Mouse (Mus musculus) heart, postnatal 0 days (tissue): ENCODE results near the gene Sept6. TPM values are rescaled to one million over a fixed set of nuclear protein-coding genes. Genes with fewer than 3 reads are reported as not detected.

ENCODE experiments used
- ATAC-seq: fragments of 200-750 bp; cut with Nextera tagmentation; 2 replicates; pipeline ENCODE4 v1.8.0; 2017; ENCODE audit warnings: low read depth, moderate number of reproducible peaks, moderate library complexity; ENCODE audit not compliant: insufficient read depth
- DNase-seq: peaks from one replicate; pipeline ENCODE4 v3.0.0-alpha.2; 2016; ENCODE audit warnings: low spot score
- H3K27ac ChIP-seq: fragments of 300-500 bp; sonication (generic); 2 replicates; pipeline ENCODE4 v1.5.1; 2014; ENCODE audit warnings: low read depth, mild to moderate bottlenecking
- H3K27me3 ChIP-seq: fragments of 300-500 bp; sonication (generic); 2 replicates; pipeline ENCODE4 v1.6.1; 2014; ENCODE audit warnings: low read length, mixed read lengths; ENCODE audit not compliant: control insufficient read depth, insufficient read depth
- H3K36me3 ChIP-seq: fragments of 300-500 bp; sonication (generic); replicated peaks from 2 replicates; pipeline ENCODE4 v1.6.1; 2014; ENCODE audit warnings: low read length, mixed read lengths; ENCODE audit not compliant: control insufficient read depth, insufficient read depth
- H3K4me1 ChIP-seq: fragments of 300-500 bp; sonication (generic); 2 replicates; pipeline ENCODE4 v1.6.1; 2014; ENCODE audit warnings: antibody characterized with exemption; ENCODE audit not compliant: control insufficient read depth, insufficient read depth
- H3K4me2 ChIP-seq: fragments of 300-500 bp; sonication (generic); 2 replicates; pipeline ENCODE4 v1.6.1; 2014; ENCODE audit warnings: low read depth, mild to moderate bottlenecking, low read length, moderate library complexity
- H3K4me3 ChIP-seq: fragments of 300-500 bp; sonication (generic); 2 replicates; pipeline ENCODE4 v1.5.1; 2014; ENCODE audit warnings: low read depth, low read length
- H3K9ac ChIP-seq: fragments of 300-500 bp; sonication (generic); replicated peaks from 2 replicates; pipeline ENCODE4 v1.6.1; 2014; ENCODE audit warnings: low read depth, low read length, mixed read lengths
- H3K9me3 ChIP-seq: fragments of 300-500 bp; sonication (generic); replicated peaks from 2 replicates; pipeline ENCODE4 v1.6.1; 2016; ENCODE audit warnings: low read length; ENCODE audit not compliant: control insufficient read depth
- CTCF ChIP-seq: IDR thresholded peaks from 2 replicates; pipeline ENCODE4 v1.5.1; 2016; ENCODE audit warnings: antibody characterized with exemption, control low read depth, low read depth
- EP300 ChIP-seq: IDR thresholded peaks from 2 replicates; pipeline ENCODE4 v1.6.1; 2016; ENCODE audit warnings: antibody characterized with exemption, low read depth
- WGBS: fragments of 180-500 bp; shearing (Covaris S2); extraction: QIAGEN DNeasy Blood & Tissue Kit; methylation state at CpG from one replicate; pipeline ENCODE4 v1.1.7; 2014; 5-methylcytosine and 5-hydroxymethylcytosine counted together
- polyA plus RNA-seq: library from polyadenylated mRNA; unstranded; fragments of >200 nt; fragmentation: Nextera tagmentation; extraction: Ambion mirVana; gene quantifications from 2 replicates; pipeline ENCODE4 v1.2.1, GENCODE M21; 2015
- total RNA-seq: library from RNA; depleted of rRNA; stranded (reverse); fragments of >200 nt; gene quantifications from 2 replicates; pipeline ENCODE4 v1.2.3, GENCODE M21; 2014; ENCODE audit warnings: low replicate concordance; rRNA removed

The Sept6 gene
- total and polyA plus RNA-seq, 2 experiments from 2014 or later, result 22.3 to 73.5 TPM

DNA sequence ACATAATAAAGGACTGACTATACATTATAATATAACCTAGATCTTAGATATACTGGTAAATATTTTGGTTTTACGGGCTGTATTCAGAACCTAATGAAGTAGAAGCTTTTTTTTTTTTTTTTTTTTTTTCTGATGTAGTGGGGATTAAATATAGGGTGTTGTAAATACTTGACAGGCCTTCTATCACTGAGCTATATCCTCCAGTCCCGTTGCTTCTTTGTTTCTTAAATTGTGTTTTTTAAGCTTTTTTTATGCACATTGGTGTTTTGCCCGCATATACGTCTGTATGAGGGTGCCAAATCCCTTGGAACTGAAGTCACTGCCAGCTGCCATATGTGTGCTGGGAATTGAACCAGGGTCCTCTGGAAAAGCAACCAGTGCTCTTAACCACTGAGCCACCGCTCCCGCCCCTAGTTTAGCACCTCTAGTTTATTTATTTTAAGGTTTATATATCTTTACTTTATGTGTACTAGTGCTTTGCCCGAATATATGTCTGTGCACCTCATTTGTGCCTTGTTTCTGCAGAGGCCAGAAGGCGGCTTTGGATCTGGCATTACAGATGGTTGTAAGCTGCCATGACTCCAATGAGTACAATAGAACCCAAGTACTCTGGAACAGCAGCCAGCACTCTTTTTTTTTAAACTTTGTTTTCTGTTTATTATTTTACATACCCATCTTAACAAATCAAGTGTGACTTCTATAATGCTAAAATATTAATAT, 126.8 kb downstream of the Sept6 start:
- no peak for DNase-seq
- TF ChIP-seq EP300 (no peak), CTCF (no peak)
- H3K36me3 ChIP-seq, result no peaks in the 10 kb centered on the region
- no peaks in the 10 kb centered on the region for H3K4me1 ChIP-seq
- ATAC-seq, result no peak
- H3K4me2 ChIP-seq, result peak overlapping the region; percentile 45; the same call in 1 of the 2 replicates
- H3K27ac ChIP-seq, result peak overlapping the region; percentile 61
- H3K4me3 ChIP-seq, result peak overlapping the region; percentile 52
- no peaks in the 10 kb centered on the region for H3K9me3 ChIP-seq
- no peaks in the 10 kb centered on the region for H3K27me3 ChIP-seq
- peak overlapping the region; percentile 46; the same call in 1 of the 2 replicates for H3K9ac ChIP-seq
- 52% methylated on average over 8 of the region's 8 CpGs for WGBS

DNA sequence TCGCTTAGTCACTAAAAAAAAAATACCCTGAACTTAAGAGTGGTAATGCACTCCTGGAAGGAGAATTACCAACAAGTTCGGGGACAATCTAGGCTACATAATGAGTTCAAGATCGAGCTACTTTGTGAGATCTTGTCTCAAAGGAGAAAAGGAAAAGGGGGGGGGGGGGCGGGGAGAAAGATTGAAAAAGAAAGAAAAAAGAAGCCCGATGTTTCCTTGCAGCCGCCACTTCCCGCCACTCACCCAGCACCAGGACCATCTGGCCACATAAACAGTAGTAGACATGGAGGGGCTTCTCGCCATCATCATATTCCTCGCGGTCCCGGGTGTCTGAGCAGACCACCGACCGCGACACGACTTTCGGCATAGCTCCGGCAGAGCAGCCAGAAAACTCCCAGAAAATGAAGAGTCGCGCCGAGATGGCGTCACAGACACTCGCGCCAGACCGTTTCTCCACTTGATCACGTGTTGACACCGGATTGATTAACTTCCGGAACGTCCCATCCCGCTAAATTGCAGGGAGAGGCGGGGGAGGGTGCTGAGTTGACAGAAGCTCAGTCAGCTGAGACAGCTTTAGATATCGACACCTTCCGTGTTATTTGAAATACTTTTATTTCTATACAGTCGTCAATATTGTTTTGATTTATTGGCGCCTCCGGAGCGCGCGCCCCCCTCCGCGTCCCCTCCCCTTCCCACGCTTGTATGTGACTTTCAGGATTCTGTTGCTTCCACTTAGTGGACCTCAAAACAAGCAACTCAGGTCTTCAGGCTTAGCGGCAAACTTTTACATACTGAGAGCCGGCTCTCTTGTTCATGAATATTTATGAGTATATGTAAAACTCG, 127.6 kb downstream of the Sept6 start:
- Histone ChIP-seq H3K4me3 (peak overlapping the region; percentile 52), H3K36me3 (no peaks in the 10 kb centered on the region), H3K27me3 (no peaks in the 10 kb centered on the region), H3K9ac (peak overlapping the region; percentile 46), H3K4me1 (no peaks in the 10 kb centered on the region), H3K27ac (peak overlapping the region; percentile 61), H3K4me2 (peak overlapping the region; percentile 56), H3K9me3 (no peaks in the 10 kb centered on the region)
- DNase-seq, result peak; percentile 69
- peak; percentile 87 for ATAC-seq
- TF ChIP-seq EP300, result no peak
- TF ChIP-seq CTCF, result no peak
- 12% methylated on average over 42 of the region's 44 CpGs for WGBS

Other genes starting within 250 kb of the Sept6 start
- 2.7 TPM in 1 of 2 replicates, not detected in the other for gene Slc25a43, start 248.1 kb downstream of the Sept6 start, total RNA-seq
- gene Slc25a43, start 248.1 kb downstream of the Sept6 start, polyA plus RNA-seq, result 2.0 and 2.2 TPM in 2 replicates
- gene Slc25a5, start 196.1 kb downstream of the Sept6 start, total RNA-seq, result 1,399 and 1,635 TPM in 2 replicates
- gene Slc25a5, start 196.1 kb downstream of the Sept6 start, polyA plus RNA-seq, result 1,751 and 1,760 TPM in 2 replicates
- 24.1 and 75.9 TPM in 2 replicates for gene Ube2a, start 117.9 kb downstream of the Sept6 start, total RNA-seq
- 210 and 213 TPM in 2 replicates for gene Ube2a, start 117.9 kb downstream of the Sept6 start, polyA plus RNA-seq
- 16.6 and 19.0 TPM in 2 replicates for gene C330007P06Rik, start 117.7 kb downstream of the Sept6 start, total RNA-seq
- 10.5 and 10.7 TPM in 2 replicates for gene C330007P06Rik, start 117.7 kb downstream of the Sept6 start, polyA plus RNA-seq
- 0.62 and 5.7 TPM in 2 replicates for gene Nkrf, start 88.9 kb downstream of the Sept6 start, total RNA-seq
- 0.44 and 0.51 TPM in 2 replicates for gene Nkrf, start 88.9 kb downstream of the Sept6 start, polyA plus RNA-seq
- gene Sowahd, start 57.1 kb upstream of the Sept6 start, total RNA-seq, result not detected in 2 replicates
- gene Sowahd, start 57.1 kb upstream of the Sept6 start, polyA plus RNA-seq, result not detected in 2 replicates
- 148 and 167 TPM in 2 replicates for gene Rpl39, start 93.6 kb upstream of the Sept6 start, total RNA-seq
- gene Rpl39, start 93.6 kb upstream of the Sept6 start, polyA plus RNA-seq, result 403 and 426 TPM in 2 replicates
- gene Upf3b, start 118.5 kb upstream of the Sept6 start, total RNA-seq, result 8.1 and 10.2 TPM in 2 replicates
- 9.3 and 10.6 TPM in 2 replicates for gene Upf3b, start 118.5 kb upstream of the Sept6 start, polyA plus RNA-seq
- 8.1 and 13.8 TPM in 2 replicates for gene Nkap, start 135.0 kb upstream of the Sept6 start, total RNA-seq
- 8.2 and 9.2 TPM in 2 replicates for gene Nkap, start 135.0 kb upstream of the Sept6 start, polyA plus RNA-seq
- not detected in 2 replicates for gene Akap14, start 177.0 kb upstream of the Sept6 start, total RNA-seq
- 0.05 and 0.07 TPM in 2 replicates for gene Akap14, start 177.0 kb upstream of the Sept6 start, polyA plus RNA-seq
- gene Ndufa1, start 199.4 kb upstream of the Sept6 start, total RNA-seq, result 337 and 420 TPM in 2 replicates
- 1,804 and 1,915 TPM in 2 replicates for gene Ndufa1, start 199.4 kb upstream of the Sept6 start, polyA plus RNA-seq
- not detected in 2 replicates for gene Rnf113a1, start 199.5 kb upstream of the Sept6 start, total RNA-seq
- 5.5 and 5.6 TPM in 2 replicates for gene Rnf113a1, start 199.5 kb upstream of the Sept6 start, polyA plus RNA-seq
- gene Gm9, start 219.2 kb upstream of the Sept6 start, total RNA-seq, result not detected in 2 replicates
- gene Gm9, start 219.2 kb upstream of the Sept6 start, polyA plus RNA-seq, result not detected in 2 replicates
- not detected in 2 replicates for gene Rhox1, start 230.5 kb upstream of the Sept6 start, total RNA-seq
- not detected in 2 replicates for gene Rhox1, start 230.5 kb upstream of the Sept6 start, polyA plus RNA-seq